Mouse (Mus musculus): Measurements from ENCODE around the gene Tssc4. TPM values are rescaled to one million over a fixed set of nuclear protein-coding genes. Genes with fewer than 3 reads are reported as not detected.

Gene Tssc4
- polyA plus RNA-seq, 1 experiment from 2014 or later: 63.8 TPM

GRCm38 (mm10) chr7:143042897-143043300 lies 26.1 kb upstream of the Tssc4 start:
- Histone ChIP-seq H3K4me2 (no peak overlapping the region), H3K36me3 (ENCODE audit: control insufficient read depth, insufficient read depth, low read length) (no peaks in the 10 kb centered on the region), H3K9me3 (ENCODE audit: control insufficient read depth, low read length) (no peaks in the 10 kb centered on the region), H3K27ac (ENCODE audit: low read depth, low read length) (no peak overlapping the region), H3K27me3 (ENCODE audit: control insufficient read depth, insufficient read depth, low read length) (no peaks in the 10 kb centered on the region), H3K4me3 (ENCODE audit: low read depth, low read length) (no peak overlapping the region), H3K9ac (ENCODE audit: low read length) (no peak overlapping the region), H3K4me1 (ENCODE audit: control insufficient read depth, insufficient read depth, low read length) (no peaks in the 10 kb centered on the region)
- 87% methylated on average over 3 of the region's 3 CpGs for WGBS
- no peak for ATAC-seq (ENCODE audit: low FRiP score)
- DNase-seq (ENCODE audit: low spot score, missing footprints): no peak

DNA sequence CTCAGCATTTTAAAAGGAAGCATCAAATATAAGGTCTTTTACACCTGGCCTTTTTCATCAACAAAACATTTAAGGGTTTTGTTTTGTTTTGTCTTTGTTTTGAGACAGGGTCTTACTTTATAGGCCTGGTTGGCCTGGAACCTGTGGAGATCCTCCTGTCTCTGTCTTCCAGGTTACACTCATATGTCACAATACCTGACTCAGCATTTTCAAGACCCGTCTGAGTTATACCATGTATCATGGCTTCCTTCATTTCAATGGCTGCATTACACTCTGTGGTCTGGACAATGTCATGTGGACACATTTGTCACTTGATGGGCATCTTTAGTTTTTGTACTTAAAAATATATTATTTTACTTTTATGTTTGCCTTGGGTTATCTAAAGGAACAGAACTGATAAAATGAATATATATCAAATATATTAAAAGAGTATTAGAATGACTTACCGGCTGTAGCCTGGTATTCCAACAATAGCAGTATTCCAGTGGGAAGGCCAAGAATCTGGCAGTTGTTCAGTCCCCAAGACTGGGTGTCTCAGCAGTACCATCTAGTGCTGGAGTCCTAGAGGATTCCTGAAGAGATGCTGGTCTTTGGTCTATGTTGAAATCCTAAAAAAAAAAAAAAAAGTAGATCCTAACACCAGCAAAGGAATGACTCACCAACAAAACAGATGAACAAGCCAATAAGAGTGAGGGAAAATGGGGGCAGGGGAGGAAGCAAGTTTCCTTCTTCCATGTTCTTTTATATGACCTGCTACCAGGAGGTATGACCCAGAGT lies 24.8 kb upstream of the Tssc4 start:
- H3K4me1 ChIP-seq (ENCODE audit: control insufficient read depth, insufficient read depth, low read length): no peaks in the 10 kb centered on the region
- no peak overlapping the region for H3K4me3 ChIP-seq (ENCODE audit: low read depth, low read length)
- no peaks in the 10 kb centered on the region for H3K9me3 ChIP-seq (ENCODE audit: control insufficient read depth, low read length)
- 93% methylated on average over 2 of the region's 2 CpGs for WGBS
- DNase-seq (ENCODE audit: low spot score, missing footprints) (no peak), ATAC-seq (ENCODE audit: low FRiP score) (no peak)
- H3K27me3 ChIP-seq (ENCODE audit: control insufficient read depth, insufficient read depth, low read length): no peaks in the 10 kb centered on the region
- H3K27ac ChIP-seq (ENCODE audit: low read depth, low read length): no peak overlapping the region
- no peak overlapping the region for H3K9ac ChIP-seq (ENCODE audit: low read length)
- H3K4me2 ChIP-seq: no peak overlapping the region
- H3K36me3 ChIP-seq (ENCODE audit: control insufficient read depth, insufficient read depth, low read length): no peaks in the 10 kb centered on the region

GRCm38 (mm10) chr7:143044826-143045206 lies 24.2 kb upstream of the Tssc4 start:
- Histone ChIP-seq H3K4me3 (ENCODE audit: low read depth, low read length) (no peak overlapping the region), H3K4me2 (no peak overlapping the region), H3K27ac (ENCODE audit: low read depth, low read length) (no peak overlapping the region), H3K9ac (ENCODE audit: low read length) (no peak overlapping the region), H3K4me1 (ENCODE audit: control insufficient read depth, insufficient read depth, low read length) (no peaks in the 10 kb centered on the region), H3K9me3 (ENCODE audit: control insufficient read depth, low read length) (no peaks in the 10 kb centered on the region), H3K27me3 (ENCODE audit: control insufficient read depth, insufficient read depth, low read length) (no peaks in the 10 kb centered on the region), H3K36me3 (ENCODE audit: control insufficient read depth, insufficient read depth, low read length) (no peaks in the 10 kb centered on the region)
- ATAC-seq (ENCODE audit: low FRiP score) (no peak), DNase-seq (ENCODE audit: low spot score, missing footprints) (no peak)

GRCm38 (mm10) chr7:143046358-143046757 lies 22.7 kb upstream of the Tssc4 start:
- Histone ChIP-seq H3K4me2 (no peak overlapping the region), H3K4me3 (ENCODE audit: low read depth, low read length) (no peak overlapping the region), H3K36me3 (ENCODE audit: control insufficient read depth, insufficient read depth, low read length) (no peaks in the 10 kb centered on the region), H3K9me3 (ENCODE audit: control insufficient read depth, low read length) (no peaks in the 10 kb centered on the region), H3K27ac (ENCODE audit: low read depth, low read length) (no peak overlapping the region), H3K9ac (ENCODE audit: low read length) (no peak overlapping the region), H3K27me3 (ENCODE audit: control insufficient read depth, insufficient read depth, low read length) (no peaks in the 10 kb centered on the region), H3K4me1 (ENCODE audit: control insufficient read depth, insufficient read depth, low read length) (no peaks in the 10 kb centered on the region)
- WGBS: 83% methylated on average over 7 of the region's 7 CpGs
- DNase-seq (ENCODE audit: low spot score, missing footprints): no peak
- no peak for ATAC-seq (ENCODE audit: low FRiP score)

- H3K27me3 ChIP-seq (ENCODE audit: control insufficient read depth, insufficient read depth, low read length): no peaks in the 10 kb centered on the region
- H3K9ac ChIP-seq (ENCODE audit: low read length): no peak overlapping the region
- ATAC-seq (ENCODE audit: low FRiP score) (no peak), DNase-seq (ENCODE audit: low spot score, missing footprints) (no peak)
- H3K4me3 ChIP-seq (ENCODE audit: low read depth, low read length): no peak overlapping the region
- H3K27ac ChIP-seq (ENCODE audit: low read depth, low read length): no peak overlapping the region
- no peak overlapping the region for H3K4me2 ChIP-seq
- H3K36me3 ChIP-seq (ENCODE audit: control insufficient read depth, insufficient read depth, low read length): no peaks in the 10 kb centered on the region
- no peaks in the 10 kb centered on the region for H3K9me3 ChIP-seq (ENCODE audit: control insufficient read depth, low read length)
- H3K4me1 ChIP-seq (ENCODE audit: control insufficient read depth, insufficient read depth, low read length): peaks cover 15% of the 10 kb centered on the region
- WGBS: 80% methylated on average over 3 of the region's 3 CpGs
These were observed 19.7 kb upstream of the Tssc4 start for GRCm38 (mm10) chr7:143049331-143049730.

DNA sequence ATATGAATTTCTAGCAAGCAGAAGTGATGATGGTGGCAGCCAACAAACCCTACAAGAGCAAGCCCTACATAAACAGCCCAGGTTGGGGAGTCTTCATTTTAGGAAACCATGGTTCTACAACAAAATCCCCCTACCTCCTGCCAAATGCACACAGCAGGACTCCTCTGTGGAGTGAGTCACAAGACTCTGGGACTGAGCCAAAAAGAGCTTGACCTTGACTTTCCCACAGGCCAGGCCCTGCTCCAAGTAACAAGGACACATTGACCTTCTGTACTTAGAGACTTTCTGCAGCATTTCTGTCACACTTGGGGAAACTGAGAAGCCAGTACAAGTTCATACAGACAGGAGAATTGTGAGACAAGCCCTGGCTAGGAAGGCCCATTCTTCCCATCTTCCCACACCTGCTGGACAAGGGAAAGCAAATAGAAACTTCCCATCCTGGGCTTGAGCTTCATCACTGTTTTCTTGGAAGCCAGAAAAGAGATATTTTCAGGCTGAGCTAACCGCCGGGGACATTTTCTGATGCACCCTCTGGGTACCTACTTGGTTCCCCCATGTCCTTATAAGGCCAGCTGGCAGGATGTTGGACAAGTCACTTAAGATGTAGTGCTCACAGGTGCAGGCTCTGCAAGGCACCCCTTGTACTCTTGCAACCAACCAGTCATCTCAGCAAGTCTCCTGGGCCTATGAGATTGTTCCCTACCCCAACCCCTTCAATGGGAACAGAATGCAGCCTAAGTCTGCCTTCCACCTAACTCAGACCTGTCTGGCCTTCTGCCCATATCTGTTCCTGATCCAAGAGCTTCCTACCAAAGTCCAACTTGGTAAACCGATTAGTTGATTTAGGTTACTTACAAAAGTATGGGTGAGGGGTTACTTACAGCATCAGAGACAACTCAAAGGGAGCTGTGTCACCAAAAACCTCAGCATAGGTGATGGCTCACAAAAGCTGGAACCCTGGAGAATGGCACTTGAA lies 18.9 kb upstream of the Tssc4 start:
- Histone ChIP-seq H3K36me3 (ENCODE audit: control insufficient read depth, insufficient read depth, low read length) (no peaks in the 10 kb centered on the region), H3K4me1 (ENCODE audit: control insufficient read depth, insufficient read depth, low read length) (peaks cover 23% of the 10 kb centered on the region), H3K4me3 (ENCODE audit: low read depth, low read length) (no peak overlapping the region), H3K27me3 (ENCODE audit: control insufficient read depth, insufficient read depth, low read length) (no peaks in the 10 kb centered on the region), H3K4me2 (no peak overlapping the region), H3K27ac (ENCODE audit: low read depth, low read length) (no peak overlapping the region), H3K9me3 (ENCODE audit: control insufficient read depth, low read length) (no peaks in the 10 kb centered on the region), H3K9ac (ENCODE audit: low read length) (no peak overlapping the region)
- no peak for DNase-seq (ENCODE audit: low spot score, missing footprints)
- no peak for ATAC-seq (ENCODE audit: low FRiP score)
- 97% methylated on average over 3 of the region's 3 CpGs for WGBS

DNA sequence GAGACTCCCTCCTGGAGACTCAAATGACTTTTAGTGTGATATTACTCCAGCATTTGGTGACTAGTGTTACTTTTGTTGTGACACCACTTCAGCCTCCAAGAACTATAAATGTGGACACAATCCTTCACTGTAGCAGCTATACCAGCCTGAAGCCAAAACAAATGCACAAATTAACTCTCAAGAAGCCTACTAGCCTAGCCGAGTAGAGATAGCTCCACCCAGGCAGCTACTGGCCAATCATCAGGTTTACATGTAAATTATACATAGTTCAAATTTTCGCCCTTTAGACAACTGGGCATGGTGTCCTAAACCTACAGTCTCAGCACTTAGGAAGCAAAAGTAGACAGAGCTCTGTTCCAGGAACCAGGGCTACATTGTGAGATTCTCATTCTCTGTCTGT lies 17.7 kb upstream of the Tssc4 start:
- 64% methylated on average over 2 of the region's 2 CpGs for WGBS
- no peak for ATAC-seq (ENCODE audit: low FRiP score)
- no peaks in the 10 kb centered on the region for H3K27me3 ChIP-seq (ENCODE audit: control insufficient read depth, insufficient read depth, low read length)

DNA sequence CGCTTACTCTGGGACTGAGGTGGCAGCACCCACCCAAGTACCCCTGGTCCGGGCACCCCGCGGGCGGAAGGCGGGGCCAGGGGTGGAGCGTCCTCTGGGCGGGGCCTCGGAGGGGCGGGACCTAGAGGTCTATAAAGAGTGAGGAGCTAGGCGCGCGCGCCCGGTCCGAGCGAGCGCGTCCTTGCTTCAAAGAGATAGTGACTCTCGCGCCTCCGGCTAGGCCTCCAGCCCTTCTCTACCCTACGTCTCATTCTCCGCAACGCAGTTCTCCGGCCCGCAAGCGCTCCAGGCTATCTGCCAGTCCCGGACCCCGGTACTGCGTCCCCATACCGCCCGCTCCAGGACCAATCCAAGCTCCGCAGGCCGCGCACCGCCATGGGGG lies 16.4 kb upstream of the Tssc4 start, which contains the start of gene Cd81:
Gene Cd81, plus strand, starts transcription at position 114 of the 382 bp plus-strand sequence.
- Histone ChIP-seq H3K4me2 (peak within 1 kb of the TSS; percentile 93), H3K27me3 (ENCODE audit: control insufficient read depth, insufficient read depth, low read length) (no peaks in the 10 kb centered on the region), H3K4me3 (ENCODE audit: low read depth, low read length) (peak within 1 kb of the TSS; percentile 93), H3K9me3 (ENCODE audit: control insufficient read depth, low read length) (no peaks in the 10 kb centered on the region), H3K36me3 (ENCODE audit: control insufficient read depth, insufficient read depth, low read length) (no peaks in the 10 kb centered on the region), H3K4me1 (ENCODE audit: control insufficient read depth, insufficient read depth, low read length) (peaks cover 25% of the 10 kb centered on the region), H3K9ac (ENCODE audit: low read length) (peak within 1 kb of the TSS; percentile 94), H3K27ac (ENCODE audit: low read depth, low read length) (peak within 1 kb of the TSS; percentile 57)
- WGBS: under 1% methylated on average over 37 of the region's 37 CpGs
- DNase-seq (ENCODE audit: low spot score, missing footprints) (peak; percentile 99), ATAC-seq (ENCODE audit: low FRiP score) (peak; percentile 89)

More for the DNA sequence above, 17.7 kb upstream of the Tssc4 start:
- no peak overlapping the region for H3K27ac ChIP-seq (ENCODE audit: low read depth, low read length)
- H3K4me2 ChIP-seq: no peak overlapping the region
- H3K4me1 ChIP-seq (ENCODE audit: control insufficient read depth, insufficient read depth, low read length): peaks cover 25% of the 10 kb centered on the region
- no peak overlapping the region for H3K9ac ChIP-seq (ENCODE audit: low read length)
- DNase-seq (ENCODE audit: low spot score, missing footprints): no peak
- H3K4me3 ChIP-seq (ENCODE audit: low read depth, low read length): no peak overlapping the region
- H3K36me3 ChIP-seq (ENCODE audit: control insufficient read depth, insufficient read depth, low read length): no peaks in the 10 kb centered on the region
- H3K9me3 ChIP-seq (ENCODE audit: control insufficient read depth, low read length): no peaks in the 10 kb centered on the region

Measured in midbrain, embryonic 11.5 days (tissue).